Mouse (Mus musculus): ENCODE measurements around the gene Fbxl3. TPM values are rescaled to one million over a fixed set of nuclear protein-coding genes. Genes with fewer than 3 reads are reported as not detected.

Fbxl3 gene
- polyA plus RNA-seq, 1 experiment from 2014 or later: 22.1 TPM

- ATAC-seq: no peak
- no peaks in the 10 kb centered on the region for H3K27me3 ChIP-seq (ENCODE audit: control insufficient read depth, insufficient read depth, low read depth, low read length)
- WGBS: 88% methylated on average over 10 of the region's 10 CpGs
Observed at GRCm38 (mm10) chr14:103033271-103033823, 66.0 kb downstream of the Fbxl3 start.

More at GRCm38 (mm10) chr14:103033271-103033823, 66.0 kb downstream of the Fbxl3 start:
- H3K4me2 ChIP-seq (ENCODE audit: low read length): no peak overlapping the region
- no peaks in the 10 kb centered on the region for H3K9me3 ChIP-seq (replicated peaks; ENCODE audit: control insufficient read depth, low read length, poor library complexity, severe bottlenecking)
- no peaks in the 10 kb centered on the region for H3K36me3 ChIP-seq (ENCODE audit: control insufficient read depth, insufficient read depth, low read length)
- 0 out of 2 replicates have a peak overlapping the region, but pooled peaks have one; percentile 11 for H3K27ac ChIP-seq (ENCODE audit: low read length)
- no peak overlapping the region for H3K4me3 ChIP-seq (ENCODE audit: low read depth, low read length)
- H3K4me1 ChIP-seq (ENCODE audit: control insufficient read depth, insufficient read depth, low read length): no peaks in the 10 kb centered on the region
- H3K9ac ChIP-seq (ENCODE audit: low read depth, low read length): no peak overlapping the region

Other genes with a start within 250 kb of the Fbxl3 start
- 15.7 and 17.0 TPM in 2 replicates for gene Kctd12, start 116.9 kb downstream of the Fbxl3 start, polyA plus RNA-seq (2015; fragmentation: Nextera tagmentation; extraction: Ambion mirVana)
- not detected in 2 replicates for gene Acod1, start 52.6 kb downstream of the Fbxl3 start, polyA plus RNA-seq (2015; fragmentation: Nextera tagmentation; extraction: Ambion mirVana)
- gene Cln5, start 29.4 kb downstream of the Fbxl3 start, polyA plus RNA-seq (2015; fragmentation: Nextera tagmentation; extraction: Ambion mirVana): 10.7 and 11.1 TPM in 2 replicates
- gene Mycbp2, start 247.2 kb upstream of the Fbxl3 start, polyA plus RNA-seq (2015; fragmentation: Nextera tagmentation; extraction: Ambion mirVana): 58.1 and 64.8 TPM in 2 replicates

All from midbrain, embryonic 16.5 days (tissue).